Mouse (Mus musculus) mature B cell (primary cell): ENCODE measurements around the gene Degs1.

Source experiments
- in situ Hi-C: fragments of 300-500 bp; cut with MboI; formaldehyde crosslinking; loops from 2 replicates; pipeline ENCODE4 v1.14.3; 2019

The Degs1 gene

GRCm38 (mm10) chr1:182226261-182226660, 56.3 kb downstream of the Degs1 start:
- in situ Hi-C loops = no loop called here
